Mouse (Mus musculus): ENCODE data around the gene Ankfn1.

Gene Ankfn1

DNA sequence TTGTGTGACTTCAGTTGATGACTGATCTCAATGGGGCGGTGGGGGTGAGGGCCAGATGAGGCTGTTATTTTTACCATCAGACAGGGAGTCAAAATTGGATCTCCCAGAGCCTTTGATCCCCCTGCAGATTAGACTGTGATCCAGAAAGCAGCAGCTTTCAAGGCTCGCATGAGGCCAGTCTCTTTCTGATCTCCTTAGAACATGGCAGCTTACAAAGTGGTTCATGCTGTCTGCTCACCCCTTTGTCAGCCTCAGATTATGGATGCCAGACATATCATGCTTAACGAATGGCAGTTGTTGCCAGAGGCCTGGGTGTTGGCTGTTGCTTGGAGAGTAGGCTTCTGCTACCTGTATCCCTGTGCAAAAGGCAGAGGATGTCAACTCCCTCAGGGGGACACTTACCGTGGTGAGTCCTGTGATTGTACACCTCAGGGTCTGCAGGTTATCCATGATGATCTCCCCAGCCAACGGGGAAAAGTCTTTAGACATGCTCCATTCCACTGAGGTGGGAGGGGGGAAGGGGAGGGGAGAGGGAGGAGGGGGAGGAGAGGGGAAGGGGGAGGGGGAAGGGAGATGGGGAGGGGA, 321.7 kb downstream of the Ankfn1 start:
- DNase-seq, result no peak

DNA sequence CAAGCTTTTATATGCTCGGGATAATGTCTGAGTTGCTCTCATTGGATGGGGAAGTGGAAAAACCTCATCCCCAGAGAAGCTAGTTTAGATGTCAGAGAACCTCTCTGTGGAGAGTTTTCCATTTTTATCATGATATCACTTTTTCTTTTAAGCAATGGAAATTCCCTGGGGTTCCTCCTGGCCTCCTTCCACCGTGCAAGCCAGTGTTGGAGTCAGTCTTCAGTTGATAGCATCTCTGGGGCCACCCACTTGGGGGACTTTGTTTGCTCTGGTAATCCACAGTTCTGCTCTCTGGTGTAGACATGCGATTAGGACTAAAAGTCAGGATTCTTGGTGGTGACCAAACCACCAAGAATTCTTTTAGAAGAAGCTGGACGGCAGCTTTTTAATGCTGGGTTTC, 322.8 kb downstream of the Ankfn1 start:
- no peak for DNase-seq

DNA sequence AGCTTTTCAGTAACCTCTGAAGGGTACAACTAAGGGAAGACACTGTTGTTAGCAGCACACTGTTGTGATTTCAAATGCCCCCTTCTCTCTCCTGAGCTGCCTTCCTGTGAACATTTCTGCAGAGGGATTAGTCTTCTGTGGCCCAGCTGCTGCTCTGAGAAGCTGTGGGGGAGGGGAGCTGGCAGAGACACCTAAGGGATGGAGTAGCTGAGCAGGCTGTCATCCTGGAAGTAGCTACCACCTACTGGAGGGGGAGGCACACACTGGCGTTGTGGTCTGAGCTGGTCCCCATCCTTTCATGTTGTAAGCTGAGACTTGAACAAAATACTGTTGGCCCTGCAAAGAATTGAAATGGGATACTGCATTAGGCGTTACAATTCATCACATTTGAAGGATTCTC, 324.6 kb downstream of the Ankfn1 start:
- no peak for DNase-seq

DNA sequence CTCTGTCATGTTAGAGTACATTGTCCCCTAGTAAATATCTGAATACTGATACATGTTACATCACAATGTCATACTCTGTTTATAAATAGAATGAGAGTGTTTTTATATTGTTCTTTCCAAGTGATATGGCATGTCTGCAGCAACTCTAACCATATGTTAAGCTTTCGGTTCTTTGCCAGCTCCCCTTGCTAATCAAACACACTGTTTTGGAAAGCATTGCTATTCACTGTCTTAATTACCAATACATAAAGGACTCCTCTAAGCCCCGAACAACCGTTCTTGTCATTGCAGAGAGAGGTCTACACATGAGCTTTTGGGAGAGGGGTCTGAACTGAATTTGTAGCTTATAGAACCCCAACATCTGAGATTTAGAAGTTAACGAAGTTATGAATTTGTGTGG, 327.0 kb downstream of the Ankfn1 start:
- no peak for DNase-seq

DNA sequence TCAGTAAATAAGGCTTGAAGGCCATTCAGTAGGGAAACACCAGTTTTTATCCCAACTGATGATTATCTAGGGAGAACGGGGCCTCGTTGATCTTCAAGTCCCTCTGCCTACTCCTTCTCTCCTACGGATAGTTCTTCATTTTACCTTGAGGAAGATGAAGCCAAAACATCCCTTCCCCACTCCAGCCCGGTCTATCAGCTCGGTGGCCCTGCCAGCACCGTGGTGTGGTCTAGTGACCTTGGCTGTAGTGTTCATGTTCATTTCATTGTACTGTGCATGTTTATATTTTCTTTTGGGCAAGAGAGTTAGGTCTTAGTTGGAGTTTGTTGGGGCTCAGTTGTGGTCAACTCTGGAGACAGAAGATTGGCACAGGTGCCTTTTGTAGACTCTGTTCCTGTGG, 328.5 kb downstream of the Ankfn1 start:
- DNase-seq, result no peak

DNA sequence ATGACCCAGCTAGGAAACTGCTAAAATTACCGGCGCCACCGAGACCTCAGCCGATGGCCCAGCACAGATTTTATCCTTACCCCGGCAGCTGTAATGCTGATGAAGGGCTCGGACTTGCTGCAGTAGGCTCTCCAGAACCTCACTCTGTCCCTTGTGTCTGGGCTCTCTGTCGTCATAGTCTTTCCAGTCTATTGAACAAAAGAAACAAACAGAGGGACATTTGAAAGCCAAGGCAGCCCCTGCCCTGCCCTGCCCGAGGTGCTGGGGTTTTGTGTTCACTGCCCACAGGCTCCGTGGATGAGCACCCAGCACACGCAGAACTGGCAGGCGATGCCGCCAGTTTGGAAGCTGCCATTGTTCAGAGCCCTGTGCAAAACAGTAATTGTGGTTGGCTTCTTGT, 330.0 kb downstream of the Ankfn1 start:
- no peak for DNase-seq

DNA sequence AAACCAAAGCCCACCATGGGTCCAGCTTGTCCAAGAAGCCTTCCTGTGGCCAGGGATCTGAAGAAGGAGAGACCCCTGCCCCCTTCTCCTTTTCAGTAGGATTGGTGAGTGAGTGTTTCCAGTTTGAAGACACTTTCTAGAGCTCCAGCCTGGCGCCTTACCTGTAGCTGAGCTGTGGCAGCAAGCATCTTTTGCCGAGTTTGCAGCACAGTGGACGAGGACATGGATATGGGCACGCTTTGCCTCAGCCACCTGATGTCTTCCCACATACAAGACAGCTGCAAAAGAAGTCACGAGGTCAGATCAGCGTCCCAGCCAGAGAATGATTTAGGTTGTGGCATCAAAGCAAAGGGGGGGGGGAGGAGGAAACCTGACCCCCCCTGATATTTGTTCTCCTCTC, 336.9 kb downstream of the Ankfn1 start:
- DNase-seq, result no peak

DNA sequence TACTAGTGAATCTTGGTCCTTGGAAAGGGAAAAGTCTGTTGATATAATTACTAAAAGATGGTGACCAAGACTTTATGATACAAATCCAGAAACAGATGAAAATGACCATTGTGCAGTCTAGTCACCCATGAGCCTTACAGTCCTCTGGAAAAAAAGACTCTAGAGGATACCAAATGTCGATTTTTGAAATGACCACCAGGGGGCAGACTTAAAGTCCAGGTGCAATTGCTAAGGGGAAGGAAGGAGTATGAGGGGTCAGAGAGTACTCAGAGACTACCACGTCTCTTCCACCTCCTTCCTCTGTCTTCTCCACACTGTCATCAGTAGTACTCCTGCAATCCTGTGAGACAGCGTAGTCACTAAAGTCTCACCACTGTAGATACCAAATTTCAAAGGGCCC, 353.1 kb downstream of the Ankfn1 start:
- DNase-seq, result peak in 1 of 2 experiments; percentile 7

DNA sequence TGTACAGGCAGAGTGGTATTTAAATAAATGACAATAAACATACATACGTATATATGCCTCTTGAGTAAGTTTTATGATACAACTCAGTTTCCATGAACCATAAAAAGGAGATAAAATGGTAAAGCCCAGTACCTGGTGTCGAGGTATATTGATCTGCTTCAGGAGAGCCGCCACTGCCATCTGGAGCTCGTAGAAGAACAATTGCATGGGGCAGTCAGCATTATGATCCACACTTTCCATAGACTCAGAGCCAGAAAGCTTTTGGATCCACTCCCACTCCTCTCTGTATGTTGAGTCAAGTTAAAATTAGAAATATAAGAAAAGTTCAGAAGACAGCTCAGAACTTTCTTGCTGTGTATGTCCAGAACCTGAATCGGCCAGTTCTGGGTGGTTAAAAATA, 354.8 kb downstream of the Ankfn1 start:
- no peak for DNase-seq

DNA sequence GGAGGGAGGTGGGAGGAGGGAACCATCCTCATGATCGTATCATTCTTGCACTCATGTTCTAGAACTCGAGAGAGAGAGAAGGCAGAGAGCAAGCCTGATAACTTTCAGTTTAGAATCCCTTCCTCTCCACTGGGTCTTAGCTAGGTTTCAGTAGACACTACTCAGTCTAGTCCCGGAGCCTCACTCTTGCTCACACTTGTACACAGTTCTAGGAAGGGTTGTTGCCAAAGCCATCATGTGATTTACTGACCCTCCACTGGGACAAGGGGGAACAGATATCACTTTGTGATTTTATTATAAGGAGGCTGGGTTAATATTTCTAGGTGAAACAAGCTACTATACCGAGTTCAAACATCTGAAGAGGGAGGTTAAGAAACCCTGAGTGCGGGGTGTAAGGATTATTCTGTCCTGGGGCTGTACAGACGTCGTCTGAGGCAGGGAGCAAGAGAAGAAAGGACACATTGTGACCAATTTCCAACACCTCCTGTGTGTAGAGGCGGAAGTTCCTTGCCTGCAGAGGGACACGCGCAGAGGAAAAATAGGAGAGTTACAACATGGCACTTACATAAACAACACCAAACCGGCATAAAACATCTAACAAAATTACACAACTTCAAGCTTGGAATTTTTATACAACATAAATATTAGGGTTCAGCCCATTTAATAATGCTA, 356.6 kb downstream of the Ankfn1 start:
- DNase-seq, result no peak

DNA sequence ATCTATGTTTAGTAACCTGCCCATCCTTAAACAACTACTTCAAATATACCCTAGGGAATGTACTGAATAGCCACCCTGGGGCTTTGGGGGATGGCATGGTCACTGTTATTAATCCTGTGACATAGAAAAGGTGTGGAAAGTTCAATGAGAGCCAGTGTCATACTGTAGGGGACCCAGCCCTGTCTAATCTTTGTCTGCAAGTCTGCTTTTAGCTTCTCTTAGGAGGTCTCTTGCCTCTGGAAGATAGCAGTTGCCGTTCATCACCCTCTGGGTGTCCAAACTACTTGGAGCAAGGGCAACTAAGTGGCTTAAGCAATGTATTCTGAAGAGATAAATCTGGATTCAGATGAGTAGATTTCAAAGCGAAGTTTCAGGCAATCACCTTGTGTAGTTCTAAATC, 357.6 kb downstream of the Ankfn1 start:
- no peak for DNase-seq

DNA sequence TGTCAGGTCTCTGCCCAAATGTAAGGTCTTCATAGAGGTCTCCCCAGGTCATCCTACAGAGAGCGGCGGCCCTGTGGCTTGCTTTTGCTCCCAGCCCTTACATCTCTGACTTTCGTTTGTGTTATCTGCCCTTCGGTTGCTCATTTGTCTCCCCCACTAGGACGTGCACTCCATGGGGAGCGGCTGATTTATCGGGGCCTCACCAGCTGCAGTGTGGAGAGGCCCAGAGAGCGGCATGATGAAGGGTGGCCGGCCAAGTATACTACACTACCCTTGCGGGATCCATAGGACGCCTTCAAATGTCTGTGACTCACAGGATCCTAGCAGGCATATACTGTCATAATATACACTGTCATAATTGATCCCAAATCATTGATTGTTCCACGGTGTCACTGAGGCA, 358.8 kb downstream of the Ankfn1 start:
- no peak for DNase-seq

DNA sequence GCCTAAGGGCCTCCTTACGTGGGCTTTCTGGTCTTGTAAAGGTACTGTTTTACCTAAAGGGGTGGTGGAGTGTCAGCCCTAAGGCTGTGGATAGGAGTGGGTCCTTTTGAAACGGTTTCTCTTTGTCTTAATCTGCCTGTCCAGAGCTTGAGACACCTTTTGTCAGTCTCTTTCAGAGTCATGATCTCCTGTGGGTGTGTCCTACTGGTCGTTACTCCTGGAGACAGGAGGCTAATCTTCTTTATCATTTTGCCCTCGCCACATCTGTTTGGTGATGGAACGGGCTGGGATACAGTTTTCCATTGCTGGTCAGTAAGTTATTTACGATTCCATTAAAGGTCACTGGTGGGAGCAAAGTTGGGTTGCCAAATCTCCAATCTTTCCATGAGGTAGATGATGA, 360.7 kb downstream of the Ankfn1 start:
- DNase-seq, result no peak

DNA sequence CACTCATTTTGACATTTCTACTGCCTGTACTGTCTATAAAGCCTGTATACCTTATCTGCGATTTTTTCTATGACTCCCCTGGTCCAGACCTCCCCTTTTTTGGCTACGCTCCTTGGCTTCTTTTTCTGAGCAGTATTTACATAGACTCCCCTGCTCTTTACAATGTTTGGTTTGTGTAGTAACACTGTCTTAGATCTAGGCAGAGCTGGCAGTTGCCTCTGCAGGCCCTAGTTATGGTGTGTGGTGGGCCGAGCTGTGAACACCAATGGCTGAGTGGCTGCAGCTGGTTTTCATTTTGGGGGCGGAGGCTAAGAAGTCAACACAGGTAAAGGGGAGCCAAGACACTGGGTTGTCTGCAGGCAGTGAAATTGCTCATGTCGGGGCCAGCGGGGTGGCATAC, 368.7 kb downstream of the Ankfn1 start:
- no peak for DNase-seq

DNA sequence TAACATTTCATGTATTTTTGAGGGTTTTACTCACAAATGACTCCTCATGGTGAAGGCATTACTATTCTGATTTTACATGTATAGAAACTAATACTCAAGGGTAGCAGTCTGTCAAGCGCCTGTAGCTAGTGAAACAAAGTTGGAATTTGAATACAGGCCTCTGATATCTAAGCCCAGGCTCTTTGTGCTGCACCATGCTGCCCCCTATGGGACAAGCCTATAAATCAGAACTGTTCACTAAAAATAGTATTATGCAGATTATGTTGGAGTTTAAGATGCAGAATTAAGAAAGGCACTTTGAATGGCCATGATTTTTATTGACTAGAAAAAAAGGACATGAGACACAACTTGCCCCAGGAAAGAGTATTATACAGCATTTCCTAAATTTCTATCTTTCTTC, 373.0 kb downstream of the Ankfn1 start:
- DNase-seq, result no peak

DNA sequence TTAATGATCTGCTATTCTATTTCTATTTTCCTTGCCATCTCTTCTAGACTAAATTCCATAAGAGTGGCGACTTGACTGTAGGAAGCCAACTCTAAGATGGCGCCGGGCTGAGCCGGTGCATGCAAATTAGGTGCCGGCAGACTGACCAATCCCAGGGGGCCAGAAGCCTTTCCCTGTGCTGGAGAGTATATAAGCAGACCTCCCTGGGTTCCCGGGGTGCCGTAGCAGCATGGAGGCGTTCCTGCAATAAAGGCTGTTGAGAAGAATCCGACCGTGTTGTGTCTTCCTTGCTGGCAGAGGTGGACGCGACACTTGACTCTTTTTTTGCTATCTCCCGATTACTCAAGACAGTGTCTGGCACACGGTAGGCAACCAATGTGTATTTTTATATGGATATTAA, 374.0 kb downstream of the Ankfn1 start:
- no peak for DNase-seq

DNA sequence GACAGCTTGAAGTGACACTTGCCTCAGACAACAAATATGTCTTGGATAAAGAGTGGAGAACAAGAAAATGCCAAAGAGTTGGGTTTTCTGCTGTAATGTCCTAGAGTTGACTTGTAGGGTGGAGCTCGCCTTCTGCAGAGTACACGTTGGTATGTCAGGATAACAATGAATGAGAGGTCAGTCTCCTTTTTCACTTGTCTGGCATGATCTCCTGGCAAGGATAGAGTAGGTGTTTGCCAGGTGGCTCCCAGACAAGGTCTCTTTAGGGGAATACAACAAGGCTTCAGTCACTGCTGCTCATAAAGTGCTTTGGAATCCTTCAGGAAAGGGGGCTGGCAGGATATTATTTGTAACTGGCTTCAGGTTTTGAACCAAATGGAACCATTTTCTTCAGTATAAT, 388.6 kb downstream of the Ankfn1 start:
- no peak for DNase-seq

DNA sequence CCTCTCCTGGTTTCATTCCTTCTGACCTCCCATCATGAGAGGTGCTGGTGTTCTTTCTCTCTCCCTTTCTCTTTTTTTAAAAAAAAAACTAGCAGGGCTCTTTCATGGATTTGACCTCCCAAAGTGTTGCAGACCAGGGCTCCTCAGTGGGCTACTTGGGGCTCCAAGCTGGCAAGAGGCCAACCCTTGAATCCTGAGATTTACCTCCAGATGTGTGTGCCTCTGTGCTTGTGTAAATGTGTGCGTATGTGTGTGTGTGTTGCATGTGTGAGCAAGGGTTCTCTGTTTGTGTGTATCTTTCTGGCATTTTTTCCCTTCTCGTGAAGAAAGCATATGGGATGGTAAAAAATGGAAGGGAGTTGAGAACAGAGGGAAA, 394.8 kb downstream of the Ankfn1 start:
- DNase-seq, result no peak

DNA sequence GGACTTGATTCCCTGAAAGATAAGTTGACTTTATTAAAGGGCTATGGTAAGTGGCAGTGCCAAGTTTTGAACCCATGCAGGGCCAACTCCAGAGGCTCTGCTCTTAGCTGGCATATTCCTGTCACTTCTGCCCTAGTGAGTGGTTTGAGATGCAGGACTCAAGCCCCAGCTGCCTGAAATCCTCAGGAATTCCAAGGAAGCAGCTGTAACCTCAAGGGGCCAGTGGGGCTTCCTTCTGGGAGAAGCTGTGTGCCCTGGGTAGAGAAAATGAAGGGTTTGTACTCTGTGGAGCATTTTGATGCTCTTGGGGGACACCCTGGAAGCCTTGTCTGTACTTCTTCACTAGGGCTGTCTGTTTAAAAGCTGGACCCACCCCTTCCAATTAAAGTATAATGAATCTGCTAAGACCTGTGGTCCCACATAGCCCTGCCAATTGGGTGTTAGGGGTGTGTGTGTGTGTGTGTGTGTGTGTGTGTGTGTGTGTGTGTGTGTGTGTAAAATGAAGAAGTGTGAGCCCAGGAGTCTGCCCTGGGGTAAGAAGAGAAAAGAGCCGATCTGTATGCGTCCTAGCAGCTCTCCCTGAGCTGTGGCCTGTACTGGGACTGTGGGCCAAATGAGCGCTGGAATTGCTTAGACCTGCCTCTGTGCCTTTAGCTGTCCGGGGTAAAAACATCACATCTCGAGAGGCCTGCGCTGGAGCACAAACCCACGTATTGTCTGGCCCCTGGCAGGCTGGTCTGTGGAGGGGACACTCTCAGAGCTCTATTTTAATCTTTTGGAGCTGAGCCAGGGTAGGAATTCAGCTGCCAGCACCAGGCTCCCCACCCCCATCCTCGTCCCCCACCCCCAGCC, 395.4 kb downstream of the Ankfn1 start:
- DNase-seq, result no peak

DNA sequence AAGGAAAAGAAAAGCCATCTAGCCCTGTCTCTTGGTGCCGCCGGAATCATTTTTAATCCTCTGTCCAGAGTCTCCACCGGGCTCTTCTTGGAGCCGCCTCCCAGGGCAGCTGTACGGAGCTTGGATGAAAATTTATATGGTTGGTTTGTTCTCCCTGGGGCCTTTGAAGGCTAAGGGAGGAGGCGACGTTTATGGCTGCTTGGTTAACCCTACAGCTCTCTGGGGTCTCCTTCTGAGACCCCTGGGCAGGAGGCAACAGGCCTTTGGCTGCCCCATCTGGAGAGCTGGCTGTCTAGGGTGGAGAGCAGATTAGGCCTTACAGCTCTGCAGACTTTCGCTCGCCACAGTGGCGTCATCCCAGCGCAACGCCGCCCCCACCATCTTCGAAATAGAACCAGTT, 406.5 kb downstream of the Ankfn1 start:
- DNase-seq, result no peak

DNA sequence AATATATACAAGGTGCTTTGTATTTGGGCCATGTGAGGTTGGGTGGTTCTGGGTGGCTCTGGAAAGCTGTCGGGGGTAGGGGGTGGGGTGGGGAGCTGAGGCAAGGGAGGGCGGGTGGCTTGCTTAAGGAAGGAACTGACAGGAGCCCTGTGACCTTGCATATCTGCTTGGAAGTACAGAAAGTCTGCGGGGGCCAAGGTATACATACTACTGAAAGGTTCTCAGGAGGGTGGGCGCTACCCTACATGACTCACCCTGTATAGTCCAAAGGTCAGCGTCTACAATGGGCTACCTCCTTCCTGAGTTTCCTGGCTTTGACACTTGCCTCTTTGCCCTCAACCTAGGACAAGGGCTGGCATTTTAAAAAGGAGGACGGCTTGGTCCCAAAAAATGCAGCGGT, 407.1 kb downstream of the Ankfn1 start:
- DNase-seq, result no peak

DNA sequence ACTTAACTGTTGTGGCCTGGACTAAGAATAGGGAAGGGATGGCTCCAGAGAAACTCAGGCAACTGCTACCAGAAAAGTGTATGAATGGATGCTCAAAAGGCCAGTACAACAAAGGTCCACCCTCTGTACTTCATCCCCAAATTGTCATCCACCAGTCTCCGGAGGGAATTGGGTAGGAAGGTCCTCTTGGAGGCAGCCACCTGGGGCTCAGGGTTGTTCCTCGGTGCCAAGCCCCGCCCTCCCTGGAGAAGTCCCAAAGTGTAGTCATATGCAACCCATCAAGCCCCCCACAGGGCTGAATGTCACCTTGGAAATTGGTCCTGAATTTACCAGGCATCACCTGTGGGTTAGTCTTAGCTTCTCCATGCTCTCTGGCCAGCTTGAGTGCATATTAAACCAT, 413.5 kb downstream of the Ankfn1 start:
- DNase-seq, result no peak

DNA sequence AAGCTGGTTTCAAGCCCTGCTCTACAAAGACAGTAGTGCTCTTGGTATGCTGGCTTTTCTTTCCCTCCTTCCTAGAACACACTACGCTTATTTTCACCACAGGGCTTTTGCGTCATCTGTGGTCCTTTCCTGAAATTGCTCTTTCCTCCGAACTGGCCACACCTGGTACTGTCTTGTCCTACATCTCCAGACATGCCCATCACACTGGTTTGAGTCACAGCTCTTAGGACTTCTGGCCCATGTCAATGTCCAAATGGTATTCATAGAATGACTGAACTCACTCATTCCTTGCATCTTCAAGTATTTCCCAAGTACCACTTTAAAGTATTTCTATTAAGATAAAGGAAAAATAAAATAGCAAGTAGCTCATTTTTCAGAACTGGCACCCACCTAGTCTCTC, 416.6 kb downstream of the Ankfn1 start:
- DNase-seq, result no peak

DNA sequence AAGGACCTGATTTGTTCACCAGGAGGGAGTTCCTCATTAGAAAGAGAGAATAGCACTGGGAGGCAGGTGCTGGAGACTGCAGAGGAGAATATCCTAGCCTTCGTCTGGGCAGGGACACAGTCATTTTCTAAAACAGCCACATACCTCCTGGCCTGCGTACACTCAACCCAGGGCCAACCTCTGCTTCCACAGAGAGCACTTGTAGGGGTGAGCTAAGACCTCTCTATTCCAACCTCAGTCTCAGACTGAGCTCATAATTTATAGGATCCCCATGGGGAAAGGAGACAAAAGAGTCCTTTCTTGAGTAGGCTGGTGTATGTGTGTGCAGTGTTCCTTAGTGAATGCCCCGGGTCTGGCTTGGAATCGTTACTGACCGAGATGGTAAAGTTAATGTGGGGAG, 418.9 kb downstream of the Ankfn1 start:
- DNase-seq, result no peak
